Mouse (Mus musculus) lung, postnatal 0 days (tissue): Measurements from ENCODE around the gene Fam222b.
"Not testable (repeated sequence)": the region's sequence is repeated elsewhere in the genome, so short reads cannot be mapped to it uniquely, and the experiment has no call there.

Experiments used
- CTCF ChIP-seq: IDR thresholded peaks from 2 replicates; pipeline ENCODE4 v1.5.1; 2016; ENCODE audit warnings: antibody characterized with exemption, mild to moderate bottlenecking
- EP300 ChIP-seq: IDR thresholded peaks from 2 replicates; pipeline ENCODE4 v1.6.1; 2016; ENCODE audit warnings: antibody characterized with exemption, mild to moderate bottlenecking, control low read depth

GRCm38 (mm10) chr11:78048637-78049036, 45.8 kb upstream of the Fam222b start:
- not testable (repeated sequence) for TF ChIP-seq CTCF, EP300
